Mouse (Mus musculus): Measurements from ENCODE around the gene Chic2. TPM values are rescaled to one million over a fixed set of nuclear protein-coding genes. Genes with fewer than 3 reads are reported as not detected.

Chic2 gene
- polyA plus RNA-seq, 1 experiment = 31.6 TPM

DNA sequence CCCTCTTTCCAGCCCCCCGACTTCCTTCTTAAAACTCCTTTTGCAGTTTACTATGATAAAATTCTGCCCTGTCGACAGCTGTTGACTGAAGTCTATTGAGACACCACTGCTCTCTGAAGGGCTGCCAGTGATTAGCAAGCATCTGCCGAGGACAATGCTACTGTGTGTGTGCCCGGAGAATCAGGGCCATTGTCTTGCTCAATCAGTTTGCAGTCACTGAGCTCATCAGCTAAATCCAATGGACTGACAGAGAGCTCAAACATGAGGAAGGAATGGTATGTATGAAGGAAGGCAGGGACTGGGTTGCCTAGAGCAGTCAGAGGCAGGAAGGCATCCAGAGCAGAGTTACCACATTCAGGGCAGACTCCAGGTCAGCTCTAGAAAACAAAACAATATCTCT is 18.6 kb upstream of the Chic2 start:
- peak; percentile 51 for DNase-seq (ENCODE audit: low read depth)
- TF ChIP-seq POLR2A (IDR thresholded peaks at IDR 0.05; ENCODE audit: borderline replicate concordance, extremely low read depth, insufficient read depth, insufficient read length, poor library complexity, severe bottlenecking) = no peak
- TF ChIP-seq CTCF (IDR thresholded peaks at IDR 0.05; ENCODE audit: borderline replicate concordance, extremely low read depth, insufficient read depth, insufficient read length) = no peak

- no peak for TF ChIP-seq POLR2A (IDR thresholded peaks at IDR 0.05; ENCODE audit: borderline replicate concordance, extremely low read depth, insufficient read depth, insufficient read length, poor library complexity, severe bottlenecking)
- no peak for TF ChIP-seq CTCF (IDR thresholded peaks at IDR 0.05; ENCODE audit: borderline replicate concordance, extremely low read depth, insufficient read depth, insufficient read length)
- no peak for DNase-seq (ENCODE audit: low read depth)
Observed at GRCm38 (mm10) chr5:75051109-75051508, 6.5 kb upstream of the Chic2 start.

GRCm38 (mm10) chr5:75046681-75047321 is 2.2 kb upstream of the Chic2 start:
- TF ChIP-seq CTCF (IDR thresholded peaks at IDR 0.05; ENCODE audit: borderline replicate concordance, extremely low read depth, insufficient read depth, insufficient read length) (no peak), POLR2A (IDR thresholded peaks at IDR 0.05; ENCODE audit: borderline replicate concordance, extremely low read depth, insufficient read depth, insufficient read length, poor library complexity, severe bottlenecking) (no peak)

DNA sequence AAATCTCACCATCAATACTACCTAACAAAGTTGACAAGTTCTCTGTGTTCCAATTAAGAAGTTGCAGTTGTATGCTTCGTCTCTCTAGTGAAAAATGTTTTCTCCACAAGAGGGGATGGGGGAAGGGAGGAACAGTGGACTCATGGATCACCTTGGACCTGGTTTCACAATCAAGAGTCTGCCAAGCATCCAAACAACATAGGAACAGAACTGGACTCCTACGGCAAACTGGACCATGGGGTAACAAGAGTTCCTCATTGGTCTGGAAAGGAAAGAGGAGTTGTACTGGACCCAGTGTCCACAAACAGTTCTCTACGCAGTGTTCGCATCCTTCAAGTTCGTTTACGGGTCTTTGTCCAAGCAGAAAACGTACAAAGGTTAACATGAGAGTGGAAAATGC is 797 bp upstream of the Chic2 start:
- TF ChIP-seq POLR2A (IDR thresholded peaks at IDR 0.05; ENCODE audit: borderline replicate concordance, extremely low read depth, insufficient read depth, insufficient read length, poor library complexity, severe bottlenecking) (no peak), CTCF (IDR thresholded peaks at IDR 0.05; ENCODE audit: borderline replicate concordance, extremely low read depth, insufficient read depth, insufficient read length) (no peak)
- DNase-seq (ENCODE audit: low read depth) = no peak

More at GRCm38 (mm10) chr5:75046681-75047321, 2.2 kb upstream of the Chic2 start:
- no peak for DNase-seq (ENCODE audit: low read depth)

GRCm38 (mm10) chr5:75043621-75044301 is 813 bp downstream of the Chic2 start:
- no peak for TF ChIP-seq CTCF (IDR thresholded peaks at IDR 0.05; ENCODE audit: borderline replicate concordance, extremely low read depth, insufficient read depth, insufficient read length)
- TF ChIP-seq POLR2A (IDR thresholded peaks at IDR 0.05; ENCODE audit: borderline replicate concordance, extremely low read depth, insufficient read depth, insufficient read length, poor library complexity, severe bottlenecking) = no peak
- peak; percentile 61 for DNase-seq (ENCODE audit: low read depth)

DNA sequence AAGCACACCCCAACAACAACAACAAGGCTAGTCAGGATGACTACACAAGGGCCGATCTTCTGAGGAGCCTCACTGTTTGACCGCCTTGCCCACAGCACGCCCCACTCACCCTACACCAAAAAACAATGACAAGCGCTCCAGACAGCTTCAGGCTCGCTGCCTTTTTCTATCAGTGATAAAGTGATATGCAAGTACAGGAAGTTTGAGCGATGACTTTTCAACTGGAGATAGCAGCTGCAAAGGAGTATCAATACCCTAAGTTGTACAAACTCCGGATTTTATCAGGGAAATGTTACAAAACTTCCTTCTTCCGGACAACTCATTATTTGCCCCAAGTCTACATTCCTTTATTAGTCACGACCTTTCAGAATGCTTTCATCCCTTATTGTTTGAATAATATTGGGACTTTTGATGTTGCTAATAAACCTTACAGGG is 1.5 kb downstream of the Chic2 start:
- DNase-seq (ENCODE audit: low read depth) = peak; percentile 3
- TF ChIP-seq CTCF (IDR thresholded peaks at IDR 0.05; ENCODE audit: borderline replicate concordance, extremely low read depth, insufficient read depth, insufficient read length) (no peak), POLR2A (IDR thresholded peaks at IDR 0.05; ENCODE audit: borderline replicate concordance, extremely low read depth, insufficient read depth, insufficient read length, poor library complexity, severe bottlenecking) (no peak)

GRCm38 (mm10) chr5:75039307-75039706 is 5.3 kb downstream of the Chic2 start:
- no peak for DNase-seq (ENCODE audit: low read depth)
- TF ChIP-seq CTCF (IDR thresholded peaks at IDR 0.05; ENCODE audit: borderline replicate concordance, extremely low read depth, insufficient read depth, insufficient read length) (no peak), POLR2A (IDR thresholded peaks at IDR 0.05; ENCODE audit: borderline replicate concordance, extremely low read depth, insufficient read depth, insufficient read length, poor library complexity, severe bottlenecking) (no peak)

- TF ChIP-seq CTCF (IDR thresholded peaks at IDR 0.05; ENCODE audit: borderline replicate concordance, extremely low read depth, insufficient read depth, insufficient read length) (no peak), POLR2A (IDR thresholded peaks at IDR 0.05; ENCODE audit: borderline replicate concordance, extremely low read depth, insufficient read depth, insufficient read length, poor library complexity, severe bottlenecking) (no peak)
Observed at GRCm38 (mm10) chr5:75035475-75035874, 9.1 kb downstream of the Chic2 start.

DNA sequence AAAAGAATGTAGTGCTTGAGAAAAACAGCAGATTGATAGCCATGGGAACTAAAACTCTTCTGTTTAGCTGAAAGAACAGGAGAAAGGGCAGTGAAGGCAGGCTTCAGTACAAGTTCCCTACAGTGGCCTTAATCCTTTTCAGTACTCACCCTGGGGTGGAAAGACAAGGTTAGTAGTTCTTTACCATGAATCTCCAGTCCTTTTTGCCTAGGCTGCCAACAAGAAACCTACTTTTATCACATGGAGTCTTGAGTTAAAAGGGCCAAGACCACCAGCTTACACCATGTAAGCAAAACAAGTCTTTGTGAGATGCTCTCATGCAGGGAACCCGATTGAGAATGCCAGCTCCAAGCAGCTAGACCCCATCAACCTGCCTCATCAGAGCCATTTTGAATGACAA is 29.8 kb downstream of the Chic2 start:
- TF ChIP-seq CTCF (IDR thresholded peaks at IDR 0.05; ENCODE audit: borderline replicate concordance, extremely low read depth, insufficient read depth, insufficient read length) (no peak), POLR2A (IDR thresholded peaks at IDR 0.05; ENCODE audit: borderline replicate concordance, extremely low read depth, insufficient read depth, insufficient read length, poor library complexity, severe bottlenecking) (no peak)
- peak; percentile 42 for DNase-seq (ENCODE audit: low read depth)

More at GRCm38 (mm10) chr5:75035475-75035874, 9.1 kb downstream of the Chic2 start:
- DNase-seq (ENCODE audit: low read depth) = no peak

- no peak for TF ChIP-seq POLR2A (IDR thresholded peaks at IDR 0.05; ENCODE audit: borderline replicate concordance, extremely low read depth, insufficient read depth, insufficient read length, poor library complexity, severe bottlenecking)
- TF ChIP-seq CTCF (IDR thresholded peaks at IDR 0.05; ENCODE audit: borderline replicate concordance, extremely low read depth, insufficient read depth, insufficient read length) = no peak
- peak; percentile 92 for DNase-seq (ENCODE audit: low read depth)
Observed at GRCm38 (mm10) chr5:75012771-75013421, 31.7 kb downstream of the Chic2 start.

- peak; percentile 78 for DNase-seq (ENCODE audit: low read depth)
- no peak for TF ChIP-seq POLR2A (IDR thresholded peaks at IDR 0.05; ENCODE audit: borderline replicate concordance, extremely low read depth, insufficient read depth, insufficient read length, poor library complexity, severe bottlenecking)
- no peak for TF ChIP-seq CTCF (IDR thresholded peaks at IDR 0.05; ENCODE audit: borderline replicate concordance, extremely low read depth, insufficient read depth, insufficient read length)
Observed at GRCm38 (mm10) chr5:75011985-75012738, 32.4 kb downstream of the Chic2 start.
